Mouse (Mus musculus) limb, embryonic 14.5 days (tissue): ENCODE data around the gene Fblim1. TPM values are rescaled to one million over a fixed set of nuclear protein-coding genes. Genes with fewer than 3 reads are reported as not detected.

Experiments used
- ATAC-seq: fragments of 200-750 bp; cut with Nextera tagmentation; 2 replicates; pipeline ENCODE4 v1.8.0; 2017; ENCODE audit warnings: low read depth, moderate number of reproducible peaks, moderate TSS enrichment; ENCODE audit not compliant: low FRiP score
- DNase-seq: peaks from one replicate; pipeline ENCODE4 v3.0.0-alpha.2; 2015; ENCODE audit warnings: low spot score
- H3K27ac ChIP-seq: fragments of 300-500 bp; sonication (generic); replicated peaks from 2 replicates; pipeline ENCODE4 v1.5.1; 2014; ENCODE audit warnings: low read depth, mild to moderate bottlenecking, low read length, moderate library complexity, mixed read lengths
- H3K27me3 ChIP-seq: fragments of 300-500 bp; sonication (generic); 2 replicates; pipeline ENCODE4 v1.6.1; 2014; ENCODE audit warnings: low read length, mixed read lengths; ENCODE audit not compliant: control insufficient read depth, insufficient read depth
- H3K36me3 ChIP-seq: fragments of 300-500 bp; sonication (generic); 2 replicates; pipeline ENCODE4 v1.6.1; 2014; ENCODE audit warnings: mild to moderate bottlenecking, low read length, moderate library complexity, mixed read lengths; ENCODE audit not compliant: control insufficient read depth, insufficient read depth
- H3K4me1 ChIP-seq: fragments of 300-500 bp; sonication (generic); 2 replicates; pipeline ENCODE4 v1.6.1; 2014; ENCODE audit warnings: antibody characterized with exemption, low read length, mixed read lengths; ENCODE audit not compliant: control insufficient read depth, insufficient read depth
- H3K4me2 ChIP-seq: fragments of 300-500 bp; sonication (generic); replicated peaks from 2 replicates; pipeline ENCODE4 v1.6.1; 2014; ENCODE audit warnings: low read depth, mild to moderate bottlenecking, low read length, moderate library complexity; ENCODE audit not compliant: severe bottlenecking
- H3K4me3 ChIP-seq: fragments of 300-500 bp; sonication (generic); replicated peaks from 2 replicates; pipeline ENCODE4 v1.5.1; 2014; ENCODE audit warnings: low read length
- H3K9ac ChIP-seq: fragments of 300-500 bp; sonication (generic); 2 replicates; pipeline ENCODE4 v1.6.1; 2014; ENCODE audit warnings: mild to moderate bottlenecking, low read depth, low read length, moderate library complexity; ENCODE audit not compliant: severe bottlenecking
- H3K9me3 ChIP-seq: fragments of 300-500 bp; sonication (generic); 2 replicates; pipeline ENCODE4 v1.6.1; 2016; ENCODE audit warnings: low read length; ENCODE audit not compliant: control insufficient read depth
- POLR2A ChIP-seq: fragments of 200-500 bp; IDR thresholded peaks from 2 replicates; pipeline ENCODE4 v1.8.0; 2012; ENCODE audit warnings: inconsistent platforms, mild to moderate bottlenecking, moderate library complexity, borderline replicate concordance; ENCODE audit not compliant: insufficient read depth, insufficient read length; ENCODE audit errors: extremely low read depth
- WGBS: fragments of 180-500 bp; shearing (Covaris S2); extraction: QIAGEN DNeasy Blood & Tissue Kit; methylation state at CpG from one replicate; pipeline ENCODE4 v1.1.7; 2014; 5-methylcytosine and 5-hydroxymethylcytosine counted together
- polyA plus RNA-seq, 2 experiments: library from polyadenylated mRNA; depleted of rRNA in 1 of 2; stranded (reverse) in 1 of 2; unstranded in 1 of 2; fragments of >200 nt; fragmentation: Nextera tagmentation in 1 of 2; extraction: Ambion mirVana in 1 of 2; gene quantifications; 2 replicates each; pipeline versions ENCODE4 v1.2.1 to v1.2.3; 2012 to 2014

Gene Fblim1
- polyA plus RNA-seq, 2 experiments: 33.7 to 52.2 TPM

DNA sequence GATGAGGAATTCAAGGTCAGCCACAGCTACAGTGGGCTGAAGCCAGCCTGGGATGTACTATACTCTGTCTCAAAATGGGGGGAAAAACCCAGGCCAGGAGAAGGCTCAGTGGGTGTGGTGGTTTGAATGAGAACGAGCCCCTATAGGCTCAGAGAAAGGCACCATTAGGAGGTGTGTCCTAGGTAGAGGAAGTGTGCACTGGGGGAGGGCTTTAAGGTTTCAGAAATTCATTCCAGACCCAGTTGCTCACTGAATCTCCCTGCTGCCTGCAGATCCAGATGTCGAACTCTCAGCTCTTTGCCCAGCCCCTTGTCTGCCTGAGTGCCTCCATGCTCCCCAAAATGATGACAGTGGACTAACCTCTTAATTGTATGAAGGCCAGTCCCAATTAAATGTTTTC lies 53.4 kb downstream of the Fblim1 start:
- H3K27ac ChIP-seq: peak overlapping the region; percentile 68
- H3K4me3 ChIP-seq: no peak overlapping the region
- TF ChIP-seq POLR2A: no peak
- WGBS: 6% methylated on average over 2 of the region's 2 CpGs
- no peaks in the 10 kb centered on the region for H3K27me3 ChIP-seq
- no peaks in the 10 kb centered on the region for H3K9me3 ChIP-seq
- peak overlapping the region; percentile 17; the same call in 1 of the 2 replicates for H3K4me2 ChIP-seq
- ATAC-seq: peak; percentile 90
- no peak overlapping the region for H3K9ac ChIP-seq
- no peaks in the 10 kb centered on the region for H3K36me3 ChIP-seq
- peaks cover 19% of the 10 kb centered on the region for H3K4me1 ChIP-seq
- DNase-seq: peak; percentile 78

DNA sequence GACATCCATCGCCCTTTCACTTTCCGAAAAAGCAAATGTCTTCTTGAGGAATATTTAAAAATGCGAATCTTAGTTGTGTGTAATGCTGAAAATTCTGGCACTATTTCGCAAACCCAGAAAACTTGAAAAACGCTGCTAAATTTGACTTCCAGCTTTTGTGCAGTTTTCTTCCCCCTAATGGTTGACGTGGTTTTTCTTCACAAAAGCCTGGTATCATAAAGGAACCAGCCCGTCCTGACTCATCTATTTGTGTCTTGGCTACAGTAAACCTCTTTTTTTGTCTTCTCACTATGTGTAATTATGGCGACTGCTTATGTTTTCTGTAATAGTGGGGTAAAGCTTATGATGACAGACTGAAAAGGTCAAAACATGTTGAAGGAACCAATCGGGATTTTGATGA lies 58.6 kb downstream of the Fblim1 start:
- peak overlapping the region; percentile 100 for H3K27ac ChIP-seq
- no peak for TF ChIP-seq POLR2A
- no peaks in the 10 kb centered on the region for H3K27me3 ChIP-seq
- H3K9ac ChIP-seq: peak overlapping the region; percentile 99; the same call in 1 of the 2 replicates
- H3K4me2 ChIP-seq: peak overlapping the region; percentile 99
- 17% methylated on average over 9 of the region's 9 CpGs for WGBS
- DNase-seq: peak; percentile 13
- peaks cover 22% of the 10 kb centered on the region for H3K4me1 ChIP-seq
- peak overlapping the region; percentile 84 for H3K4me3 ChIP-seq
- no peaks in the 10 kb centered on the region for H3K36me3 ChIP-seq
- no peak for ATAC-seq
- H3K9me3 ChIP-seq: no peaks in the 10 kb centered on the region

GRCm38 (mm10) chr4:141546334-141547200 lies 59.3 kb downstream of the Fblim1 start:
- DNase-seq (peak; percentile 94), ATAC-seq (peak; percentile 87)
- no peaks in the 10 kb centered on the region for H3K27me3 ChIP-seq
- 1% methylated on average over 83 of the region's 98 CpGs for WGBS
- peaks cover 19% of the 10 kb centered on the region for H3K4me1 ChIP-seq
- H3K27ac ChIP-seq: peak overlapping the region; percentile 100
- no peaks in the 10 kb centered on the region for H3K9me3 ChIP-seq
- peak overlapping the region; percentile 99 for H3K9ac ChIP-seq
- H3K4me2 ChIP-seq: peak overlapping the region; percentile 99
- no peaks in the 10 kb centered on the region for H3K36me3 ChIP-seq
- TF ChIP-seq POLR2A: peak; percentile 64; the same call in 1 of the 2 replicates
- peak overlapping the region; percentile 84 for H3K4me3 ChIP-seq

DNA sequence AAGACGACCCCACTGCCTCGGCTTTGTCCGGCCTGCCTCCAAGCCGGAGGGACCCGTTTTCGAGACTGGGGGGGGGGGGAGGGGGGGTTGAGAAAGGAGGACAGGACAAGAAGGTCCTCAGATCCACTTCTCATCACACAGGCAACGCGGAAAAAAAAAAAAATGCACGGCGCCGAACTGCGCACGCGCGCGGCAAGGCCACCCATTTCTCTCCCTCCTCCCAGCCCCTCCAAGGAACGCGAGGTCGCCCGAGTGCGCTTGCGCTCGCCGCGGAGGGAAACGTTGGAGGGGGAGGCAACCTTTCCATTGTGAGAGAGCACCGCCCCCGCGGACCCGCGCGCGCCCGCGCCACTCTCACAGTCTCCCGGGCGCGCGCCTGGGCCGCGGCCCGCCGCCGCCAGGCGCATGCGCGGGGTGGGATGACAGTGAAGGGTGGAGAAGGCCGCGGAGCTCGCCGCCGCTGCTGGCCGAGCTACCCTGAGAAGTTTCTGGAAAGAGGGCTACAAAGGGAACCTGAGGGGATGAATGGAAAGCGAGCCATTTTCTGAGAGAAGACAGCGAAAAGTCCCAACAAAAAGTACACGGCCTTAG lies 60.1 kb downstream of the Fblim1 start:
- H3K27ac ChIP-seq: peak overlapping the region; percentile 100
- H3K36me3 ChIP-seq: no peaks in the 10 kb centered on the region
- TF ChIP-seq POLR2A: peak; percentile 84; the same call in 1 of the 2 replicates
- H3K4me3 ChIP-seq: peak overlapping the region; percentile 84
- ATAC-seq (peak; percentile 85), DNase-seq (peak; percentile 98)
- H3K4me1 ChIP-seq: peaks cover 19% of the 10 kb centered on the region
- no peaks in the 10 kb centered on the region for H3K9me3 ChIP-seq
- 2% methylated on average over 36 of the region's 56 CpGs for WGBS
- peak overlapping the region; percentile 99 for H3K4me2 ChIP-seq
- peak overlapping the region; percentile 99 for H3K9ac ChIP-seq
- H3K27me3 ChIP-seq: no peaks in the 10 kb centered on the region

DNA sequence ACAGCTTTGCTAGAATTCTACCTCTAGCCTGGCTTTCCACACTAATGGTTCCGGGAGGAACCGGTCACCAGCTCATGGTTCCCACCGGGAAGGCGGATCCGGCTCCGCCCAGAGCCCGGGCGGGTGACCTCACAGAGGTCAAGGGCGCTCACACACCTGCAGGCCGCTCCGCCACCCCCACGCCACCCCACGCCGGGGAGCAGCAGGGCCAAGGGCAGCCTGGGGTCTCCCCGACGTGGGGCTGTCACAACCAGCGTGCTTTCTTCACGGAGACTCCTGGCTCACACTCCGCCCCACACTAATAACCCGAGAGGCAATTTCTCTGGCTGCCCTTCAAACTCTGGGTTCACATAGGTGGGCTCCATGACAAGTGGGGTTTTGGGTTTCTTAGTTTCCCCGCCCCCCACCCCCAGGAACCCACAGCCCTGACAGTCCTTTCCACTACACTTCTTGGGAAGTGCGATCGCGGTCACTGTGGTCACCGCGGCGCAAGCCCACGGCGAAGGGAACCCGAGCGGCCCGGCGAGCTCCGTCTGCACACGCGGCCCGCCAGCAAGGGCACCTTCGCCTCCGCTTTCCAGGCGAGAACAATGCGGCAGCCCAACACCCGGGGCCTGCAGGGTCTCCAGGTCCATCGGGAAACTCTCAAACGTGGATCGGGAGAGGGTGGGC lies 60.7 kb downstream of the Fblim1 start:
- peak overlapping the region; percentile 99 for H3K4me2 ChIP-seq
- H3K9ac ChIP-seq: peak overlapping the region; percentile 99

More for the DNA sequence above, 60.7 kb downstream of the Fblim1 start:
- Histone ChIP-seq H3K36me3 (no peaks in the 10 kb centered on the region), H3K27me3 (no peaks in the 10 kb centered on the region), H3K9me3 (no peaks in the 10 kb centered on the region), H3K27ac (peak overlapping the region; percentile 97), H3K4me1 (peaks cover 19% of the 10 kb centered on the region), H3K4me3 (peak overlapping the region; percentile 84)
- TF ChIP-seq POLR2A: no peak
- DNase-seq (peak; percentile 61), ATAC-seq (peak; percentile 18)
- WGBS: under 1% methylated on average over 45 of the region's 45 CpGs
